Mouse (Mus musculus) forebrain, embryonic 15.5 days (tissue): ENCODE results near the gene Clp1. TPM values are rescaled to one million over a fixed set of nuclear protein-coding genes. Genes with fewer than 3 reads are reported as not detected.

Experiments
- ATAC-seq: fragments of 200-750 bp; cut with Nextera tagmentation; replicated peaks from 2 replicates; pipeline ENCODE4 v1.8.0; 2017; ENCODE audit warnings: mild to moderate bottlenecking, moderate TSS enrichment, moderate library complexity
- H3K27ac ChIP-seq: fragments of 300-500 bp; sonication (generic); replicated peaks from 2 replicates; pipeline ENCODE4 v1.5.1; 2015; ENCODE audit warnings: mild to moderate bottlenecking, inconsistent platforms
- H3K27me3 ChIP-seq: fragments of 300-500 bp; sonication (generic); 2 replicates; pipeline ENCODE4 v1.6.1; 2015; ENCODE audit warnings: inconsistent platforms
- H3K36me3 ChIP-seq: fragments of 300-500 bp; sonication (generic); 2 replicates; pipeline ENCODE4 v1.6.1; 2015; ENCODE audit warnings: mild to moderate bottlenecking, inconsistent platforms
- H3K4me1 ChIP-seq: fragments of 300-500 bp; sonication (generic); 2 replicates; pipeline ENCODE4 v1.6.1; 2015; ENCODE audit warnings: inconsistent platforms
- H3K4me2 ChIP-seq: fragments of 300-500 bp; sonication (generic); replicated peaks from 2 replicates; pipeline ENCODE4 v1.6.1; 2015; ENCODE audit warnings: mild to moderate bottlenecking, inconsistent platforms
- H3K4me3 ChIP-seq: fragments of 300-500 bp; sonication (generic); 2 replicates; pipeline ENCODE4 v1.5.1; 2015; ENCODE audit warnings: mild to moderate bottlenecking, inconsistent platforms
- H3K9ac ChIP-seq: fragments of 300-500 bp; sonication (generic); replicated peaks from 2 replicates; pipeline ENCODE4 v1.6.1; 2015; ENCODE audit warnings: mild to moderate bottlenecking, inconsistent platforms
- H3K9me3 ChIP-seq: fragments of 300-500 bp; sonication (generic); 2 replicates; pipeline ENCODE4 v1.6.1; 2016; ENCODE audit warnings: inconsistent platforms
- WGBS: fragments of 180-500 bp; shearing (Covaris S2); methylation state at CpG from one replicate; pipeline ENCODE4 v1.1.7; 2015; ENCODE audit warnings: mixed read lengths; 5-methylcytosine and 5-hydroxymethylcytosine counted together
- polyA plus RNA-seq: library from polyadenylated mRNA; unstranded; fragments of >200 nt; fragmentation: Nextera tagmentation; extraction: Ambion mirVana; gene quantifications from 2 replicates; pipeline ENCODE4 v1.2.1, GENCODE M21; 2015

The Clp1 gene
- polyA plus RNA-seq, 1 experiment from 2014 or later: 30.4 TPM

DNA sequence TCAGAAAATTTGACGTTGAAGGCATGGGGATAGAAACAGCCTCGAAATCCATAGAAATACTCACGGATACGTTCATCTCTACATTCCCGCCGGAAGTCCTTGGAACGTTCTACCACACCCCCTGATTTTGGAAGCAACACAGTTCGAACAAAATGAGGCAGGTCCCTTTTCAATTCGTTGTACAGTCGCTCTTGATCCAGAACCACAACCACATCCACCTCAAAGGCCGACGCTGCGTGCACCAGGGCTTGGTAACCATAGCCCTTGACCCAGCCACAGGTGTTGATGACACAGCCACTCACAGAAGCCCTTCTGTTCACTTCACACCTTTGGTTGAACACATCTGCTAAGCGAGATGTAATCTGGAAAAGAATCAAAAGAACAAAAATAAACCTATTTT lies 3.3 kb downstream of the Clp1 start:
- peaks cover 31% of the 10 kb centered on the region for H3K4me1 ChIP-seq
- no peak overlapping the region for H3K9ac ChIP-seq
- peaks cover 34% of the 10 kb centered on the region for H3K36me3 ChIP-seq
- no peaks in the 10 kb centered on the region for H3K9me3 ChIP-seq
- no peak for ATAC-seq
- no peak overlapping the region for H3K27ac ChIP-seq
- no peak overlapping the region for H3K4me3 ChIP-seq
- no peak overlapping the region for H3K4me2 ChIP-seq
- WGBS: 93% methylated on average over 14 of the region's 14 CpGs
- H3K27me3 ChIP-seq: no peaks in the 10 kb centered on the region

DNA sequence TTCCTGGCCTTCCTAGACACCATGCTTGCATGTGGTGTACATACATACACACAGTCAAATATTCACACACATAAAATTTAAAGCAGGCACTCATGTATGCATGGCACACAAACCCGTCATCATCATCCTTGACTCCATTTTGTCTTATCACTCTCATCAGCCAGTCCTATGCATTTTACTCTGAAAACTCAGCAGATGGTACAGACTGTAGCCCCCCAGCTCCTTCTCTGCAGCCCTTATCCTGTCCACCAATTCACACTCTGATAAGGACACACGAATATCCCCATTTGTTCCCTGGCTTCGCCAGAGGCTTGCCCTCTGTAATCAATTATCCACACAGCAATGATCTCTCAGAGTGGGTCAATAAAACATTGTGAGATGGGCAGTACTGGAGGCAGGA lies 6.0 kb downstream of the Clp1 start:
- ATAC-seq: no peak
- Histone ChIP-seq H3K4me3 (no peak overlapping the region), H3K9ac (no peak overlapping the region), H3K27me3 (no peaks in the 10 kb centered on the region), H3K4me2 (no peak overlapping the region), H3K9me3 (no peaks in the 10 kb centered on the region), H3K4me1 (peaks cover 24% of the 10 kb centered on the region), H3K27ac (no peak overlapping the region), H3K36me3 (peaks cover 34% of the 10 kb centered on the region)
- WGBS: 87% methylated on average over 3 of the region's 3 CpGs

DNA sequence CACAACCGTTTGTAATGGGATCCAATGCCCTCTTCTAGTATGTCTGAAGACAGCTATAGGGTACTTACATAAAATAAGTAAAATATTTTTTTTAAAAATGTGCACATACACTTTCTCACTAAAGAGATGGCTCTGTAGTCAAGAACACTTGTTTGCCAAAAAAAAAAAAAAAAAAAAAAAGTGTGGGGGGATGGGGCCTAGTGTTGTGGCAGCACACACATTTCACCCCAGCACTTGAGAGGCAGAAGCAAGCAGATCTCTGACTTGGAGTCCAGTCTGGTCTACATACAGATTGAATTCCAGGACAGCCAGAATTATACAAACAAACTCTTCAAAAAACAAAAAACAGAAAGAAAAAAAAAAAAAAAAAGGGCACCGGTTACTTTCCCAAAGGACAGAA lies 6.4 kb downstream of the Clp1 start:
- Histone ChIP-seq H3K4me1 (peaks cover 21% of the 10 kb centered on the region), H3K27me3 (no peaks in the 10 kb centered on the region), H3K27ac (no peak overlapping the region), H3K4me3 (no peak overlapping the region), H3K9me3 (no peaks in the 10 kb centered on the region), H3K9ac (no peak overlapping the region), H3K36me3 (peaks cover 34% of the 10 kb centered on the region), H3K4me2 (no peak overlapping the region)
- no peak for ATAC-seq
- WGBS: 95% methylated on average over 2 of the region's 2 CpGs

DNA sequence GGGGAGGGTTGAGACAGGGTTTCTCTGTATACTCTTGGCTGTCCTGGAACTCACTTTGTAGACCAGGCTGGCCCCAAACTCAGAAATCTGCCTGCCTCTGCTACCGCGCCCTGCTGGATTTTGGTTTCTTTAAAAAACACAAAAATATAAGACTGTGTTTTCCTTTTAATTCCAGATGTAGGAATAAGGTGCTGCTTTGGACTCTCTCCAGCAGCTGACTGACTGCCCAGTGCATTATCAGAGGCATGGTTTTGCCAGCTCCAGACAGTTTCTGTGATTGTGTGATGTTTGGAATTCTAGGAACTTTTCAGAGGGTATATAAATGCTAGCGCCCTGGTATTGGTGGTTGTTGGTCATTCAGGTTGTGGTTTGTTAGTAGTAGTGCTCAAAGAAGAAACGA lies 9.8 kb downstream of the Clp1 start:
- Histone ChIP-seq H3K27ac (no peak overlapping the region), H3K4me3 (no peak overlapping the region), H3K4me2 (no peak overlapping the region), H3K4me1 (peaks cover 22% of the 10 kb centered on the region), H3K36me3 (peaks cover 11% of the 10 kb centered on the region), H3K9ac (no peak overlapping the region), H3K27me3 (no peaks in the 10 kb centered on the region), H3K9me3 (no peaks in the 10 kb centered on the region)
- no peak for ATAC-seq
- WGBS: 91% methylated on average over 4 of the region's 4 CpGs

DNA sequence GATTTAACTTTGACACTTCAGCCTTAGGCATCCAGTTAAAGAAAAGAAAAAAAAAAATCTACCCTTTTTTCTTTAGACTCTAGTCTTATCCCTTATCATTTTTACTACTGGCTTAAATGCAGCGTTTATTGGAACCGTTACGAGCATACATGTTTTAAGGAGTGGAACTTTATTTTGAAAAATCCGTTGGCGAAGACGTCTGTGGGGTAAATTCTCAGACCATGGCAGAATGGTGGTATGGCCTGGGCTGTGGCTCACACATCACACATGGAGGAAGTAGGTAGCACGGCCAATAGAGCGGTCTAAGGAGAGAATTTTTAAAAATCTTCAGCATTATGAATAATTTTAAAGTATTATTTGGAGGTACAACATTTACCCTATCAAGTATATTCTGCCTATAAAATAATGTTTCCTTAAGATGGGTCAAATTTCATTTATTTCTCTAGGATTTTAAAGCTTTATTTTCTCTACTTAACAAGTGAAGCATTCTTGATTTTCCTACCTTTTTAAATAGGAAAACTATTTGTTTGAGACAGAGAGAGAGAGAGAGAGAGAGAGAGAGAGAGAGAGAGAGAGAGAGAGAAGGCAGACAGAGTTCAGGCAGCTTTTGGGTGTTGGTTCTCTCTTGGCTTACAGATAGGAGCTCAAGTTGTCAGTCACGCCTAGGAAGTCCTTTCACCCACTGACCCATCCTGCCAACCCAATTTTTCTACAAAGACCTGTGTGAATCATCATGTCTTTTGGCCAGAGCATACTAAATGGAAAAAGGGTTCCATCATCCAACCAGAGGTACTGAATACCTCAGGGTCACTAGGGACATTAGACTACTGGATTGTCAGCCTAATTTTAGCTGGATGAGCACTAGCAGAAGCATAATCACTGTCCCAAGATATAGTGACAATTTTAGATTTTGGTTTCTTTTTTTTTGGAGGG lies 10.5 kb downstream of the Clp1 start:
- H3K4me3 ChIP-seq: peak overlapping the region; percentile 83
- H3K36me3 ChIP-seq: peaks cover 4% of the 10 kb centered on the region
- H3K4me1 ChIP-seq: peaks cover 27% of the 10 kb centered on the region
- H3K9ac ChIP-seq: peak overlapping the region; percentile 51
- no peaks in the 10 kb centered on the region for H3K9me3 ChIP-seq
- H3K27ac ChIP-seq: peak overlapping the region; percentile 94
- WGBS: 36% methylated on average over 9 of the region's 9 CpGs
- H3K27me3 ChIP-seq: no peaks in the 10 kb centered on the region
- H3K4me2 ChIP-seq: peak overlapping the region; percentile 58
- ATAC-seq: no peak

DNA sequence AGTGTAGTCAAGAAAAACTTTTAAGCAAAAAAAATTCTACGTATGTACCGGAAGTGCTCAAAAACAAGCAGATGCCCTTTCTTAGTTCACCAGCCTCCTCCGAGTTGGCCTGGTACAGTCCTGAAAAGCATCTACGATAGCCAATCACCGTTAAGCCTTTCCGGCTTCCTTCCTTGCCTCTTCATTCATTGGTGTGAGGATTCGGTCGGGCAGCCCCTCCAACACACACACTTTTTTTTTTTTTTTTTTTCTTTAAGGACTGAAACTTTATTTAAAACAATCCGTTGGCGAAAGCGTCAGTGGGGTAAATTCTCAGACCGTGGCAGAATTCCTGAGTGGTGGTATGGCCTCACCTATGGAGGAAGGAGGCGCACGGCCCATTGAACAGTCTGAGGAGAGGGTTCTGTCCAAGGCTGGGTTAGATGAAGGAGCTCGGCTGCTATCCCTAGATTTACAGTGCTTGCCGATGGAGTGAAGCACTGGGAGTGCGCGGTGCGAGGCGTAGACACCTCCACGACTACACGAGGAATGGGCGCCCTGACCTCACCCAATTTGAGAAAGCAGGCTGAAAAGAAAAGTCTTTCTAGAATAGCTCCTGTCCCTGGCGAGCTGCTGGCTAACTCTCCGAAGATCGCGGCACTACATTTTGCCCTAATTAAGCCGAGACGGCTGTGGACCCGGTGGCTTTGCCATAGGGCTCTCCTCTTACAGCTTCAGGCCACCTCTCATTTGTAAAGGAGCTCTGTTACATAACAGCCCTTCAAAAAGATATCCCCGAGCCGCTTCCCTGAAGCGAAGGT lies 11.4 kb downstream of the Clp1 start:
- H3K4me3 ChIP-seq: peak overlapping the region; percentile 83
- peak overlapping the region; percentile 51 for H3K9ac ChIP-seq
- under 1% methylated on average over 33 of the region's 33 CpGs for WGBS
- peaks cover 27% of the 10 kb centered on the region for H3K4me1 ChIP-seq
- no peaks in the 10 kb centered on the region for H3K9me3 ChIP-seq
- H3K4me2 ChIP-seq: peak overlapping the region; percentile 58
- no peaks in the 10 kb centered on the region for H3K27me3 ChIP-seq
- ATAC-seq: peak; percentile 96
- peaks cover 4% of the 10 kb centered on the region for H3K36me3 ChIP-seq
- H3K27ac ChIP-seq: peak overlapping the region; percentile 94

DNA sequence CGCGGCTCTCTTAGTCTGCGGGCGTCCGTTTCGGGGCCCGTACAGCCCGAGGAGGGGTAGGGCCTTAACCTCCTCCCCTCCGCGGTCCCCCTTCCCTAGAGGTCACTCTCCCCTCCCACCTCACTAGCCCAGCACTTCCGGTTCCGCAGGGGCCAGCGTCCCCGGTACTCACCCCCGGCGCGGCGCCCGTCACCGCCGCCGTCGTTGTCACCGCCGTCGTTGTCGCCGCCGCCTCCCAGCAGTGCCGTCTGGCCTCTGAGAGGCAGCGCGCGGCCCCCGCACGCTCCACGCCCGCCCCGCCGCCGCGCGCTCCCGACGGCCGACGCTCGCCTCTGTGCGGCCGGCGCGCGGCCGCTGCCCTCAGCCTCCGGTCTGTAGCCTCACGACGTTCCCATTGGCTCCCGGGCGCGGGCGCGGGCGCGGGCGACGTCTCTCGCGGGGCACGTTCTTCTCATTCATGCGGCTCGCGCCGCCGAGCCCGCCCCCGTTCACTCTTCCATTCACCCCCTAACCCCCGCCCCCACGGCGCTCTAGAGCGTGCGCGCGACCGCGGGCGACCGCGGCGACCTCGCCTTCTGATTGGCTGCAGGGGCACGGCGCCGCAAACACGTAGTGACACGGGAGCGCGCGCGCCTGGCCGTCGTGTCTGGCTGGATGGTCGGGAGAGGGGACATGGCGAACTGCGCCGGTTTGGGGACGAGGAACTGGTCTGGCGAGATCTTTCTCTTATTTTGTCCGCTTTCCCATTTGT lies 12.2 kb downstream of the Clp1 start, which contains the start of gene Zdhhc5:
Gene Zdhhc5, minus strand, starts transcription at position 370 of the 751 bp plus-strand sequence.
- peak; percentile 97 for ATAC-seq
- WGBS: under 1% methylated on average over 102 of the region's 107 CpGs
- H3K36me3 ChIP-seq: peaks cover 12% of the 10 kb centered on the region
- peaks cover 27% of the 10 kb centered on the region for H3K4me1 ChIP-seq
- H3K9me3 ChIP-seq: no peaks in the 10 kb centered on the region
- no peaks in the 10 kb centered on the region for H3K27me3 ChIP-seq
- H3K9ac ChIP-seq: peak within 1 kb of the TSS; percentile 91
- peak within 1 kb of the TSS; percentile 83 for H3K4me3 ChIP-seq
- peak within 1 kb of the TSS; percentile 94 for H3K27ac ChIP-seq
- peak within 1 kb of the TSS; percentile 58 for H3K4me2 ChIP-seq

DNA sequence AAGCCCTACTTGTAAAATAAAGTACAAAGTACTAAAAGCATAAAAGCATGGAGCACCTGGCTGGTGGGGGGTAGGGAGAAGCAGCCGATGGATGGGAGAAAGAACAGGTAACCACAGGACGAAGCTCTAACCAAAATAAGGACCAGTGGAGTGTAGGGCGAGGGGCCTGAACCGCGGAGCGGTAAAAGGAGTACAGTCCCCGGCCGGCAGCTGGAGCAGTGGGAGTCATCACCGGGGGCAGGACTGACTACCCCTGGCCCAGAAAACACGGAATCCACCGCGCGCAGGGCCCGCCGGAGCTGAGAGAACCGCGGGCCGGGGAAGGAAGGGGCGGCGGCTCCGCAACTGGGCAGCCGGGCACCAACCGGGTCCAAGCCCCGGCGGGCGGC lies 12.7 kb downstream of the Clp1 start:
- peak overlapping the region; percentile 57 for H3K4me2 ChIP-seq
- ATAC-seq: peak; percentile 21
- H3K36me3 ChIP-seq: peaks cover 16% of the 10 kb centered on the region
- no peaks in the 10 kb centered on the region for H3K27me3 ChIP-seq
- H3K4me3 ChIP-seq: peak overlapping the region; percentile 83
- H3K4me1 ChIP-seq: peaks cover 30% of the 10 kb centered on the region
- peak overlapping the region; percentile 91 for H3K9ac ChIP-seq
- peak overlapping the region; percentile 94 for H3K27ac ChIP-seq
- no peaks in the 10 kb centered on the region for H3K9me3 ChIP-seq
- WGBS: under 1% methylated on average over 22 of the region's 26 CpGs

DNA sequence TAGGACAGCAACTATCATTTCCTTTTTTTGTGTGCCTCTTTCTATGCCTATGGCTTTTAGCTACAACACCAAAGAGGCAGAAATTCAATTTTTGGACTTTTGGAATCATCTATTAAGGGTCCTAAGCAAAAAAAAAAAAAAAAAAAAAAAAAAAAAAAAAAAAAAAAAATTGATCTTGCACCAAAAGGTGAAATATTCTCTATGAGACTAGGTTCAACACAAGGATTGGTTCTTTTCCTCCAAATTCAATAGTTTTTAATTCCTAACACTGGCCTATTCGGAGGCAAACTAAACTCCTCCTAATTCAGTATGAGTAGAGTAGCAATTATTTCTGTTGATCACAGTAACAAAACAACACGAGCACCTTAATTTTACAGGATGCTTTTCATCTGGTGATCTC lies 15.3 kb downstream of the Clp1 start:
- H3K27me3 ChIP-seq: no peaks in the 10 kb centered on the region
- peaks cover 21% of the 10 kb centered on the region for H3K36me3 ChIP-seq
- no peak for ATAC-seq
- no peak overlapping the region for H3K27ac ChIP-seq
- H3K9ac ChIP-seq: no peak overlapping the region
- no peak overlapping the region for H3K4me2 ChIP-seq
- no peaks in the 10 kb centered on the region for H3K9me3 ChIP-seq
- 82% methylated on average over 2 of the region's 2 CpGs for WGBS
- no peak overlapping the region for H3K4me3 ChIP-seq
- H3K4me1 ChIP-seq: peaks cover 47% of the 10 kb centered on the region

DNA sequence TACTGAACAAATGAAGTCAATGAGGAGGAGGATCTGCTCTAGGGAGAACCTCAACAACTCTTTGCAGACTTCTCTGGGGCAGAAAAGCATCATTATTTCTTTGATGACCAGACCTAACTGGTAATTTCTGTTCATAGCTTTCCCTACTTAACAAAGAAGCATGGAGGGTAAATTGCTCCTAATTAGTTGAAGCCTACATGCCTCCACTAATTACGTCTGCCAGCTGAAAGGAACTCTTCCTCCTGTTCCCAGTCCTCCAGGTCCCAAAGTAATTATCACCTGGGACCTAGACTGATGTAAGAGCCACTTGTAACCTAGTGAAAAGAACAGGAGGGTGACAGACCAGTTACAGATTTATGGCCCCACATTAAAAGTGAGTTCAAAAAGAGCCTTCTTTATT lies 19.6 kb downstream of the Clp1 start:
- Histone ChIP-seq H3K4me2 (no peak overlapping the region), H3K36me3 (peaks cover 30% of the 10 kb centered on the region), H3K4me3 (no peak overlapping the region), H3K27ac (no peak overlapping the region), H3K9me3 (no peaks in the 10 kb centered on the region), H3K4me1 (peaks cover 29% of the 10 kb centered on the region), H3K27me3 (no peaks in the 10 kb centered on the region), H3K9ac (no peak overlapping the region)
- no peak for ATAC-seq
- 8% methylated on average over 1 of the region's 1 CpGs for WGBS

DNA sequence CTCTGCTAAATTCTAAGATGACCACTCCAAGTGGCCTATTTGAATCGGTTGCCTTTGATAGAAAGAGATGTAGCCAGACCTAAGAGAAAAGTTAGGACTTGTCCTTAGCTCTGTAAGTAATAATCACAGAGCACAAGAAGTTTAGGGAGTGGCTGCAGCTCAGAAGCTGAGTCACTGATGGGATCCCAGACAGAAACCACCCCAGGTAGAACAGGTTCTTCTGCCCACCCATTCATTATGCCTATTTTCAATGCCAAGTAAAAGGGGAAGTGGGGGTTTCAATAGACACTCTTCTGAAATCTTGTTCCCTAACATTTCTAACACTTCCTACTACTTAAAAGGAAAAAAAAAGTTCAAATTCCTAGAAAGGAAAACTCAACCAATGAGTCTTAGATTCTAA lies 21.9 kb downstream of the Clp1 start:
- H3K36me3 ChIP-seq: peaks cover 26% of the 10 kb centered on the region

More for the DNA sequence above, 21.9 kb downstream of the Clp1 start:
- Histone ChIP-seq H3K27ac (no peak overlapping the region), H3K27me3 (no peaks in the 10 kb centered on the region), H3K9me3 (no peaks in the 10 kb centered on the region), H3K4me1 (peaks cover 22% of the 10 kb centered on the region), H3K4me3 (no peak overlapping the region), H3K9ac (no peak overlapping the region), H3K4me2 (no peak overlapping the region)
- 97% methylated on average over 1 of the region's 1 CpGs for WGBS
- no peak for ATAC-seq
